Mouse (Mus musculus) neural tube, embryonic 11.5 days (tissue): ENCODE measurements around the gene Ripor2. TPM values are rescaled to one million over a fixed set of nuclear protein-coding genes. Genes with fewer than 3 reads are reported as not detected.

ENCODE experiments used
- ATAC-seq: fragments of 200-750 bp; cut with Nextera tagmentation; 2 replicates; pipeline ENCODE4 v1.8.0; 2017; ENCODE audit warnings: moderate number of reproducible peaks, mild to moderate bottlenecking, moderate TSS enrichment, moderate library complexity; ENCODE audit not compliant: insufficient read depth, low FRiP score, low TSS enrichment
- DNase-seq: peaks from one replicate; pipeline ENCODE4 v3.0.0-alpha.2; 2015; ENCODE audit warnings: low spot score
- H3K27ac ChIP-seq: fragments of 300-500 bp; sonication (generic); 2 replicates; pipeline ENCODE4 v1.5.1; 2014; ENCODE audit warnings: low read depth, mild to moderate bottlenecking, low read length
- H3K27me3 ChIP-seq: fragments of 300-500 bp; sonication (generic); 2 replicates; pipeline ENCODE4 v1.6.1; 2014; ENCODE audit warnings: mild to moderate bottlenecking, low read length, mixed read lengths; ENCODE audit not compliant: control insufficient read depth, insufficient read depth
- H3K36me3 ChIP-seq: fragments of 300-500 bp; sonication (generic); 2 replicates; pipeline ENCODE4 v1.6.1; 2014; ENCODE audit warnings: mild to moderate bottlenecking, low read length, moderate library complexity, mixed read lengths; ENCODE audit not compliant: control insufficient read depth, insufficient read depth
- H3K4me1 ChIP-seq: fragments of 300-500 bp; sonication (generic); 2 replicates; pipeline ENCODE4 v1.6.1; 2014; ENCODE audit warnings: low read length, mixed read lengths; ENCODE audit not compliant: control insufficient read depth, insufficient read depth
- H3K4me2 ChIP-seq: fragments of 300-500 bp; sonication (generic); 2 replicates; pipeline ENCODE4 v1.6.1; 2014; ENCODE audit warnings: low read depth, mild to moderate bottlenecking, moderate library complexity
- H3K4me3 ChIP-seq: fragments of 300-500 bp; sonication (generic); 2 replicates; pipeline ENCODE4 v1.5.1; 2014; ENCODE audit warnings: low read depth, low read length
- H3K9ac ChIP-seq: fragments of 300-500 bp; sonication (generic); 2 replicates; pipeline ENCODE4 v1.6.1; 2014; ENCODE audit warnings: mild to moderate bottlenecking, low read length
- H3K9me3 ChIP-seq: fragments of 300-500 bp; sonication (generic); 2 replicates; pipeline ENCODE4 v1.6.1; 2016; ENCODE audit warnings: low read length; ENCODE audit not compliant: control insufficient read depth
- WGBS: fragments of 180-500 bp; shearing (Covaris S2); extraction: QIAGEN DNeasy Blood & Tissue Kit; methylation state at CpG from one replicate; pipeline ENCODE4 v1.1.7; 2014; 5-methylcytosine and 5-hydroxymethylcytosine counted together
- polyA plus RNA-seq: library from polyadenylated mRNA; unstranded; fragments of >200 nt; fragmentation: Nextera tagmentation; extraction: Ambion mirVana; gene quantifications from 2 replicates; pipeline ENCODE4 v1.2.1, GENCODE M21; 2014

Gene Ripor2
- polyA plus RNA-seq, 1 experiment from 2014 or later: 6.2 TPM

GRCm38 (mm10) chr13:24714360-24714885, 132.4 kb downstream of the Ripor2 start:
- ATAC-seq (no peak), DNase-seq (no peak)
- Histone ChIP-seq H3K27ac (no peak overlapping the region), H3K27me3 (no peaks in the 10 kb centered on the region), H3K36me3 (no peaks in the 10 kb centered on the region), H3K4me3 (no peak overlapping the region), H3K9ac (no peak overlapping the region), H3K9me3 (no peaks in the 10 kb centered on the region), H3K4me1 (0 out of 2 replicates have a peak, but pooled peaks cover 8% of the 10 kb centered on the region), H3K4me2 (no peak overlapping the region)
- WGBS: 78% methylated on average over 9 of the region's 9 CpGs

- WGBS: 57% methylated on average over 5 of the region's 5 CpGs
- no peak for ATAC-seq
Measured at GRCm38 (mm10) chr13:24715601-24716000, 133.6 kb downstream of the Ripor2 start.

DNA sequence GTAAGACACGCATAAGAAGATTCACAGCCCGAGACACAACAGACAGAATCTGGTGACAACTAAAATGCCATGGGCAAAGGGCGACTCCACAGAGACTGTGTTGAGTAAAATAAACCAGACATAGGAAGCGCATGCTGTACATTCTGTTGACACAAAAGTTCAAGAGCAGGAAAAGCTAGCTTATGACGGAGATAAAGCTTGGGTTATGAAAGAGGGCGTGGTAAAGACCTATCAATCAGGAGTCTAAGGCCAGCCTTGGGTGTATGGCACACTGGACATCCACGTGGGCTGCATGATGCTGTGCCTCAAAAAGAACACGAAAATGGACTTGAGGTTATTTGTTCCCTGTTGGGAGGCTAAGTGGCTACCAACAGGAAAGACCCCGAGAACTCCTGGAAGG, 134.5 kb downstream of the Ripor2 start:
- WGBS: 83% methylated on average over 9 of the region's 9 CpGs
- no peak overlapping the region for H3K9ac ChIP-seq
- no peak overlapping the region for H3K27ac ChIP-seq
- no peaks in the 10 kb centered on the region for H3K27me3 ChIP-seq
- H3K4me2 ChIP-seq: no peak overlapping the region
- no peak for ATAC-seq
- DNase-seq: no peak
- H3K4me3 ChIP-seq: no peak overlapping the region
- H3K4me1 ChIP-seq: 0 out of 2 replicates have a peak, but pooled peaks cover 8% of the 10 kb centered on the region
- H3K36me3 ChIP-seq: no peaks in the 10 kb centered on the region
- H3K9me3 ChIP-seq: no peaks in the 10 kb centered on the region

More at GRCm38 (mm10) chr13:24715601-24716000, 133.6 kb downstream of the Ripor2 start:
- no peak overlapping the region for H3K9ac ChIP-seq
- H3K9me3 ChIP-seq: no peaks in the 10 kb centered on the region
- no peaks in the 10 kb centered on the region for H3K27me3 ChIP-seq
- 0 out of 2 replicates have a peak, but pooled peaks cover 8% of the 10 kb centered on the region for H3K4me1 ChIP-seq
- DNase-seq: no peak
- no peaks in the 10 kb centered on the region for H3K36me3 ChIP-seq
- no peak overlapping the region for H3K27ac ChIP-seq
- H3K4me3 ChIP-seq: no peak overlapping the region
- H3K4me2 ChIP-seq: no peak overlapping the region

GRCm38 (mm10) chr13:24717677-24718076, 135.7 kb downstream of the Ripor2 start:
- DNase-seq (no peak), ATAC-seq (no peak)
- H3K4me1 ChIP-seq: 0 out of 2 replicates have a peak, but pooled peaks cover 8% of the 10 kb centered on the region
- no peak overlapping the region for H3K27ac ChIP-seq
- no peaks in the 10 kb centered on the region for H3K27me3 ChIP-seq
- H3K9ac ChIP-seq: no peak overlapping the region
- H3K9me3 ChIP-seq: no peaks in the 10 kb centered on the region
- no peaks in the 10 kb centered on the region for H3K36me3 ChIP-seq
- 71% methylated on average over 7 of the region's 7 CpGs for WGBS
- no peak overlapping the region for H3K4me3 ChIP-seq
- no peak overlapping the region for H3K4me2 ChIP-seq

DNA sequence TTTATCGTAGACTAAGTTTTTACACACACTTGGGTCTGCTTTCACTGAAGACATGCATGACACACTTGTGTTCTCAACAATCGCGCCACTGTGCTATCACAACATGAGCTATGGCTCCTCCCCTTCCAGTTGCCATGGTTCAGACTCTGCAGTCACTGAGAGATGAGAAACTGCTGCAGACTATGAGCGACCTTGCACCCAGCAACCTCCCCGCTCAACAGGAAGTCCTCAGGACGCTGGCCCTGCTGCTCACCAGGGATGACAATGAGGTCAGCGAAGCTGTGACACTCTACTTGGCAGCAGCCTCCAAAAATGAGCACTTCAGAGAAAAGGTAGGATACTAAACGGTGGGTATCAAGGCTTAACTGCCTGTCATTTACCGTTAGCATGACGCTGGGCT, 139.5 kb downstream of the Ripor2 start:
- Histone ChIP-seq H3K36me3 (no peaks in the 10 kb centered on the region), H3K4me1 (no peaks in the 10 kb centered on the region), H3K4me2 (no peak overlapping the region), H3K27me3 (no peaks in the 10 kb centered on the region), H3K9me3 (no peaks in the 10 kb centered on the region), H3K27ac (no peak overlapping the region), H3K9ac (no peak overlapping the region), H3K4me3 (no peak overlapping the region)
- ATAC-seq (no peak), DNase-seq (no peak)
- WGBS: 77% methylated on average over 10 of the region's 10 CpGs

DNA sequence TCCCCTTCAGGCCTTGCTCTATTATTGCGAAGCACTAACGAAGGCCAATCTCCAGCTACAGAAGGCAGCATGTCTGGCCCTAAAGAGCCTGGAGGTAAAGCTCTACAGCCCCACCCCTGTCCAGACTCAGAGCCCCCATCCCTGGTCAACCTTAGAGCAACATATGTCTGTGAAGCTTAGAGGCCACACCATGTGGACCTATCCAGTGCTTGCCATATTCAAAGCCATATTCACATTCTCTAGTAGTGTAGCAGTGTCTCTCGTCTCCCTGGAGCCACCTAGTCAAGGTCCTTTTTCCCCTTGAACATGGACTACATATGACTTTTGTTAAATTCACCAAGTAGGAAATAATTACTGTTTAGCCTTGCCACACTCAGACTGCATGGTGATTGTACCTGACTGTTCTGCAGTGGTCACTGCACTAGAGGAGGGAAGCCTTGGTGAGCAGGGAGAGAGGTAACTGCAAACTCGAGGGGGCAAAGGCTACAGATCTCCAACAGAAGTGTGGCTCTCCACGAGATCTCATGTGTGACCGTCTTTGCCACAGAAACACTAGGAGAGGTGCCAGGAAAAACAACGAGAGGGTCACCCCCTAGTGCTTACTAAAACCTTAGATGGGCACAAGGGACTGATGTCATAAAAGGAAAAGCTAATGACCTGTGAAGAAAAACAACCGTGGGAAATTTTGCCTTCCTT, 141.9 kb downstream of the Ripor2 start:
- no peak overlapping the region for H3K4me2 ChIP-seq
- no peak overlapping the region for H3K9ac ChIP-seq
- H3K27me3 ChIP-seq: no peaks in the 10 kb centered on the region
- no peak overlapping the region for H3K27ac ChIP-seq
- DNase-seq: no peak
- H3K36me3 ChIP-seq: no peaks in the 10 kb centered on the region
- no peak for ATAC-seq
- no peak overlapping the region for H3K4me3 ChIP-seq
- no peaks in the 10 kb centered on the region for H3K4me1 ChIP-seq
- 52% methylated on average over 8 of the region's 8 CpGs for WGBS
- no peaks in the 10 kb centered on the region for H3K9me3 ChIP-seq

GRCm38 (mm10) chr13:24724395-24724759, 142.4 kb downstream of the Ripor2 start:
- ATAC-seq (no peak), DNase-seq (no peak)
- H3K36me3 ChIP-seq: no peaks in the 10 kb centered on the region
- no peak overlapping the region for H3K9ac ChIP-seq
- H3K4me2 ChIP-seq: no peak overlapping the region
- 47% methylated on average over 4 of the region's 4 CpGs for WGBS
- no peaks in the 10 kb centered on the region for H3K9me3 ChIP-seq
- H3K27me3 ChIP-seq: no peaks in the 10 kb centered on the region
- H3K4me1 ChIP-seq: no peaks in the 10 kb centered on the region
- H3K27ac ChIP-seq: no peak overlapping the region
- H3K4me3 ChIP-seq: no peak overlapping the region

DNA sequence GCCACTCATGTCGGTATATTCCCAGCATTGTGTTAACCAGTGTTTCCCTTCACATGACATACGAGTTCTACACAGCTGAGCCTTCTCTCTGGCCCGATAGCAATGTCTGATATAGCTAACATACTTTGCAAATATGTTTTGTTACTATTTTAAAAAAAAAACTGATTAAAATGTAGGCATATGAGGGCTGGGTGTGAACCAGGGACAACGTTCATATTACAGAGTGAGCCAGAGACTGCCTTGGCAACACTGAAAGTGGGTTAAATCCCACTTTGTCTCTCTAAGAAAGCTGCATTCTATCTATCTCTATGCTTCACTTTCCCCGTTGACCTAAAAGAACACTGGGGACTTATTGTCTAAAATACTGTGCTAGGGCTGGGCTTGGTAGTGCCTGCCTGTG, 147.1 kb downstream of the Ripor2 start:
- Histone ChIP-seq H3K9ac (no peak overlapping the region), H3K4me3 (no peak overlapping the region)

DNA sequence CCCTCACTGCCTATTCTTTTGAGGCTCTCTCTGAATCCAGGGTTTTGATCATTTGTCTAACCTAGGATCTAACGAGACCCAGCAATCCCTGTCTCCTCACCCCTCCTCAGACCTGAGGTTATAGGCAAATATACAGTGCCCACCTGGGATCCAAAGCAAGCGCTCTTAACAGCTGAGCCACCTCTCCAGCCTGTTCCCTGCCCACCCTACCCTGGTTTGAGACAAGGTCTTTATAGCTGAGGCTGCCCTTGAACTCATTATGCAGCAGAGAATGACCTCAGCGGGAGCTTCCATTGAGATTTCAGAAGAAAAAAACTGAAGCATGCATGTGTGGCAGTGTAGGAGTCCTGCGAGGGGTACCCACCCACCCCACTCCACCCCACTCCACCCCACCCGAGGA, 152.5 kb downstream of the Ripor2 start:
- Histone ChIP-seq H3K9me3 (no peaks in the 10 kb centered on the region), H3K27me3 (no peaks in the 10 kb centered on the region), H3K27ac (no peak overlapping the region), H3K4me2 (no peak overlapping the region), H3K9ac (no peak overlapping the region), H3K36me3 (no peaks in the 10 kb centered on the region), H3K4me1 (no peaks in the 10 kb centered on the region), H3K4me3 (no peak overlapping the region)
- DNase-seq (no peak), ATAC-seq (no peak)
- 86% methylated on average over 5 of the region's 5 CpGs for WGBS

More for the DNA sequence above, 147.1 kb downstream of the Ripor2 start:
- H3K9me3 ChIP-seq: no peaks in the 10 kb centered on the region
- H3K27me3 ChIP-seq: no peaks in the 10 kb centered on the region
- H3K27ac ChIP-seq: no peak overlapping the region
- no peak for ATAC-seq
- DNase-seq: no peak
- H3K4me1 ChIP-seq: no peaks in the 10 kb centered on the region
- no peak overlapping the region for H3K4me2 ChIP-seq
- H3K36me3 ChIP-seq: no peaks in the 10 kb centered on the region
- 91% methylated on average over 5 of the region's 5 CpGs for WGBS
